Mouse (Mus musculus): ENCODE results near the gene Cep112.
"Not testable (repeated sequence)": the region's sequence is repeated elsewhere in the genome, so short reads cannot be mapped to it uniquely, and the experiment has no call there.

The Cep112 gene

DNA sequence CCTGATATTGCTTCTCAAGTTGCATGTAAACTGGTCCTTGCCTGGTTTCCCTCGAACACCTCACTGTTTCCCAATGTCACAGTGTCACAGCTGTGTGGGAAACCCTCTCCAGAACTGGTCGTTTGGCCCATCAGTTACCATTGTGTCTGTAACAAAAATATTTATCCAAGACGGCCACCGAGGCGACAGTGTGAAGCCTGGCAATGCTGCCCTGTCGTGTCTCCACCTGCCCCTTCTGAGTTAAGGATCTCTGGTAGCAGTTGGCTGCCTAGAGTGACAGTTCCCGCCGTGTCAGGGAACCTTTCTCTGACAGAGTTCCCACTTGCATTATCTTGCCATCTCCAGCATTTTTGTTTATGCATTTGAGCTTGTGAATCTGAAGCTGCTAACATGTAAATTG lies 440.8 kb downstream of the Cep112 start:
- intact Hi-C loops (cut with DNase I), result no loop called here

DNA sequence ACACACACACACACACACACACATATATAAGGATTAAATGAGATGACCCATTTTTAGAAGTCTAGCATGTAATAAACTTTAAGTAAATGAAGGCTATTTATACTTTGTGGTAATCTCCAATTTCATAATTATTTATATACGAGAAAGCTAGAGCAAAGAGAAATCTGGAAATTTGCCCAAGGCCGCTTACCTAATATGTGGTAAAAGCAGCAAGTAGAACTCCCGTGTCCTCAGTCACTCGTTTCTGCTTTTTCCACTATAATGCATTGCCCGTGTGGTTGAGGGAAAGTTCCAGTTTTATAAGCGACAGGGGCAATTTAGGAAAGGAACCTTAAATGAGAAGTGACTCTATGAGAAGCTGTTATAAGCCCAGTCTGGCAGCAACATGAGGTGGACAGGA lies 442.5 kb downstream of the Cep112 start:
- intact Hi-C loops (cut with DNase I), result no loop called here

DNA sequence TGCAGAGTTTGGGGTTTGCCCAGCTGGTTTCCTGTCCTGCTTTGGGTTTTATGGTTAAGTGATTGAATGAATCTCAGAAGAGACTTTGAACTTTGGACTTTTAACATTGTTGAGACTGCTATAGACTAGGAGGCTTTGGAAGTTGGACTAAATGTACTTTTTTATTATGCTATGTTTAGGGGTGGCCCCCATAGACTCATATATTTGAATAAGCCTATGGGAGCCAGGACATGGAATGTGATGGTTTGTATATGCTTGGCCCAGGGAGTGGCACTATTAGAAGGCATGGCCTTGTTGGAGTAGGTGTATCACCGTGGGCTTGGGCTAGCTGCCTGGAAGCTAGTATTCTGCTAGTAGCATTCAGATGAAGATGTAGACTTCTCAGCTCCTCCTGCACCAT lies 446.3 kb downstream of the Cep112 start:
- intact Hi-C loops (cut with DNase I), result not testable (repeated sequence)

DNA sequence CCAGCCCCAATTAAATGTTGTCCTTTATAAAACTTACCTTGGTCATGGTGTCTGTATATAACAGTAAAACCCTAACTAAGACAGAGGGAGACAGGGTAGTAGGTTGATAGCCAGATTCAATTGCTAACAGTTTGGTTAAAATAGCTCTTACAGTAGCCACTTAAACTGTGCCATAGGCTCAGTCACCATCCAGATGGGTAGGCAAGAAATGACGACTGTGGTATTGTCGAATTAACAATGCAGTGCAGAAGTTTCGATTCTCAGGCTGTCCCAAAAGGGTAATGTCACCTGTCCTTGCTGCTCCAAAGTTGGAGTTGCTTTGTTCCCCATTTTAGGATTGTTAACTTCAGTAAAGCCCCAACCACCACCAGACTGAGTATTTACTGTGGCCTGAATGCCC lies 446.8 kb downstream of the Cep112 start:
- intact Hi-C loops (cut with DNase I), result no loop called here

DNA sequence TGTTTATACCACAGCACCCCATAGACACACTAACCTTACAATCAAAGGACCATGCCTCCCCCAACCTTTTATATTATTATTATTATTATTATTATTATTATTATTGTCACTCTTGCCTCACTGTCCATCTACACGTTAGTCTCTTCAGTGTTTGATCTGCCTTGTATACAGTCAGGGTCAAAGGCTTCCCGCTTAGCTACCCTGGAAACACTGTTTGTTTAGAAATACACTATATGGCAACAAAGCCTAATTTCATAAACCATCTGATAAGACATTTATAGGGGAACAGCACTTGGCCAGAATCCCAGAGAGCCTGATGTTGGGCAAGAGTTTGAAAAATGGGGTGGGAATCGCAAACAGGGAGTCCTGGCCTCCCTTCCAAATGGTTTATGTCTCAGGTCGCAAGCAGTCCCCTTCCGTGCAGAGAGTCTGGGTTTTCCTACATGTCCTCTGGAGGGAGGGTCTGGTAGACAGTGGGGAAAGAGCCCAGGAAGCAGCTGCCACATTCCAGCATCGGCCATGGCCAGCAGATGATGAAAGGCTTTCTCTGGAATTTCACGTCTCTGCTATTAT lies 451.7 kb downstream of the Cep112 start:
- intact Hi-C loops (cut with DNase I), result no loop called here

DNA sequence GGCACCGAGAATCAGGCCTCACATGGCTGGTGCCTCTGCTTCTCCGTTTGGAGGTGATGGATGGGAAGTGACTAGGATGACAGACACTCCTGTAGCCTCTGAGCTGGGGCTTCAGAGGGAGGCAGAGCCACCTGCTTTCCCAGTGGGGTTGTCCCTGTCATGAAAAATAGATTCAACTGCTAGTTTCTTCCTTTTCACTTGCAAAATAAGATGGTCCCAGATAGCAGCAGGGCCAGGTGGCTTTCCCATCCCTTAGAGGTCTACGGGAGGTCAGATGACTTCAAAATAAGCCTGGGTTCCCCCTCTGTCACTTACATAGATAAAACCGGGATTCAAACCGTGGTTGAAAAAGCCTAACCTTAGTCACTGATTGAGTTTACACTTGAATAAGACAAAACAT lies 452.5 kb downstream of the Cep112 start:
- intact Hi-C loops (cut with DNase I), result no loop called here

DNA sequence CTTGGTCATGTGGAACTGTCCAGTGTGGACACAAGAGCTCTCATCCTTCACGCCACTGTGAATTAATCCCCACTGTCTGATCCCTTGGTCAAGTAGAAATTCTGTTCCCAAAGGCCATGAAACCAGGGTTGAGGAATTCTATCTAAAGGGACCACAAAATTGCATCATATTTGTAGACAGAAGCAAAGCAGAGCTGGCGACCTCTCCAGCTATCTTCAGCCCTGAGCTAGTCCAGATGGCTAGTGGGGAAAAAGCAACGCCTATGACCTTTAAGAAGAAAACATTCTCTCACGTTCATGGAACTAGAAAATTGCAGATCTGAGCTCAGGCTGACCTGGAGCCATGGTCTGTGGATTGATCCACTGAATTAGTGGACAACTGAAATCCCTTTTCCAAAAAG lies 455.6 kb downstream of the Cep112 start:
- intact Hi-C loops (cut with DNase I), result no loop called here

DNA sequence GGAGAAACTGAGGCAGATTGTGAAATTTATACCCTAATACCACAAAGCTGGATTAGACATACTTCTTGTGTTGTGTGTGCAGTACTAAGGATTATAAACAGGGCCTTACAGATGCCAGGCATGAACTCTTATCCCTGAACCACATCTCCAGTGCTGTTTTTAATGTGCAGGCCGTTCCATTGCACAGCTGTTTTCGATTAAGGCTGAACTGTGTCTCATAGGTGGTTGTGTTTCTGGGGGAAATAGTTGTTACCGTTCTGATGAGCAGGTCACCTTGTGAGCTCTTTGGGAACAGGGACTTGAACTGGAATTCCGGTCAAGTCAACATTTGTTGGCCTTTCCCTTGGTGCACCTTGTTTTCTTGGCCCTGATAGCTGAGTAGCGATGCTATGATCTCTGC lies 456.7 kb downstream of the Cep112 start:
- intact Hi-C loops (cut with DNase I), result no loop called here

DNA sequence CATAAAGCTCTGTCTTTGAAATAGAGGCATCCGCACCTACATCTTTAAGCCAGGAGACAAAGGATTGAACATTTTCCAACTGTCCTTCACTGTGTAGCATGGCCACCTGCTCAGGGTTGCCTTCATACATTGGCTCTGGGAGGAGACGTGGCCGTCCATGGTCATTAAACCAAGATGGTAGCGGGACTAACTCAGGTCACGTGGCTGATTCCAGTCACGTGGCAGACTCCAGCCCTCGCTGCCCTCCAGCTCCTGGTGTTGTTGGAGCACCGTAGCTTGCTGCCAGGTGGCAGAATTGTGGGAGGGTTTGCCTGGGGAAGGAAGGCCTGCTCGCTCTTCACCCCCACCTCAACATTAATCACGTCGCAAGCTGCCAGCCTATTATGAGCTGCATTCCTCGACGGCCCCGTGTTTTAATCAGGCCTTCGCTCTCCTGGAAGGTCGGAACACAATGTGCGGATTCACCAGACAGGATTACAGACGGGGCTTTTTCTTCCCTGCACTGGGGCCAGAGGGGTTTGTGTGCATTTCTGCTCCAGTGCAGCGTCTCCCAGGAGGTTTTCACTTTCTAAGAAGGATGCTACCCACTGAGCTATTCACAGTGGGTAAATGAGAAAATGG lies 460.4 kb downstream of the Cep112 start:
- intact Hi-C loops (cut with DNase I), result no loop called here

DNA sequence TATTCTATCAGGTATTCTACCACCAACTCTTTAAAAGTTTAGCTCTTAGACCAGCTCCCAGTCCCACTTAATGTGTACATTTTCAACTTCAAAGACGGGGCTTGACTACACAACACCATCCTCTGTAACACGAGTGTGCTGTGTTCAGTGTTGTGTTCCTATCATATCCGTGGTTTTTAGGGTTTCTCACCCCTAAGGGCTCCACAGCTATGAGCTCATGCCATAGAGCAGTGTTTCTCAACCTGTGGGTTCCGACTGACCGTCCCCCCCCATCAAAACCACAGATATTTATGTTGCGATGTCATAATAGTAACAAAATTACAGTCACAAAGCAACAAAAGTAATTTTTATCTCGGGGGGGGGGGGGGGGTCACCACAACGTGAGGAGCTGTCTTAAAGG lies 461.1 kb downstream of the Cep112 start:
- intact Hi-C loops (cut with DNase I), result no loop called here

DNA sequence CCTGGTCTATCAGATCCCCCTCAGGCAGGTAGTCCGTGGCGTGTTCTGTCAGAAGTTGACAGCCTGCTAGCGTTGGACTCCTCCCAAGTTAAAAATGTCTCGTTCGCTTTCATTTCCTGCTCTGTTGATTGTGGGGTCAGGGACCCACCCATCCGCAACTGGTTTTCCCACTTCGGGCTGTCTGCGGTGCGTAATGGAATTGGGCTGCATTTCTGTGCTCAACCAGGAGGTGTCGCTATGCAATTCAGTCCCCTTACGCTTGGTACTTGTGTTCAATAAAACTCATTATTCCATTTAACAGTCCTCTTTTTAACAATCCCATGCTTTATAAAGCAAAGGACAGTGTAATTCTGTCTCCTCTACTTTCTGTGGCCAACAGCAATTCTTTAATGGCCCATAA lies 464.1 kb downstream of the Cep112 start:
- intact Hi-C loops (cut with DNase I), result no loop called here

DNA sequence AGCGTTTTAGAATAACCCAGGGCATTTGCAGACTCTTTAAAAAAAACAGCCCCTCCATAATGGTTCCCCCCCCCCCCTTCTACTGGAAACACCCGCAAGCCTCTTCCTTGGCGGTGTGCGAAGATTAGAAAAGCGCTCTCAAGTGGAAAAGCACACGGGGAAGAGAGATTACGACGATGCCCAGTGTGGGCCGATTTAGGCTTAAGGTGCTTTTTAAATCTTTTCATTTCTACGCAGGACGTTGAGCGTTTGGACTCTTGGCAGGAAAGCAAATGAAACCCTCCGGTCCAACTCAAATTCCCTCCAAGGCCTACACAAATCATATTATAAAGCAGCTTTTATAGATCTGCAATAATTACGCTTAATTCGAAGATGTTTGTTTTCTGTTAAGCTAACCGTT lies 465.6 kb downstream of the Cep112 start:
- intact Hi-C loops (cut with DNase I), result no loop called here

DNA sequence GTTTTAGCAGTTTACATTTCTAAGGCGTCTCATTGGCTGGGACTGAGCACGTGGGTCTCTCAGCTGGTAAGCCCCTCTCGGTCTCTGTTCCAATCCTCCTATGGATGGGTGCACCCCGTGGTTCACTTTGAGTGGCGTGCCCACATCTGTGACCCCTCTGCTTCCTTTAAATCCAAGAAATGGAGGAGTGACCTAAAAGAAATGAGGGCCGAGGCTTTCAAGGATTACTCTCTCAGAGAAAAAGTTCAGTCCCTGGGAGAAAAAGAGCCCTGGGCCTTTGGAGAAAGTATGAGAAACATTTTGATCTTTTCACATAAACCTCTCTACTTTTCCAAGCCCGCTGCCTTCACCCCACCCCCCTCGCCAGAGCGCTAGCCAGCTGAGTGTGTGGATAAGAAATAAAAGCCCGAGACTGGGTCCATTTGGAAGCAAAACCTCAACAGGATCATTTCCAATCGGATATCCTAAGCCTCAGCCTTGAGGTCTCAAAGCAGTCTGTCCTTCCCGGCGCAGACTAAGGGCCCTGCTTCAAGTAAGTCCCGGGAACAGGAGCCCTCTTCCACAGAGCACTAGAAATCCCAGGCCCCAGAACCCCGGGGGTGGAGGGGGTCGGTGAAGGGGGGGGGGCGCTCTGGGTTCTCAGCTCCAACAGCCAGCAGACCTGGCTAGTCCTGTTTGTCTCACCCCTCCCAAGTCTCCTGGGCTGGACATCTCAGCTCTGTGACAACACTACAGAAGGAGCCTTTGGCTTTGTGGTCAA lies 466.3 kb downstream of the Cep112 start:
- intact Hi-C loops (cut with DNase I), result no loop called here

DNA sequence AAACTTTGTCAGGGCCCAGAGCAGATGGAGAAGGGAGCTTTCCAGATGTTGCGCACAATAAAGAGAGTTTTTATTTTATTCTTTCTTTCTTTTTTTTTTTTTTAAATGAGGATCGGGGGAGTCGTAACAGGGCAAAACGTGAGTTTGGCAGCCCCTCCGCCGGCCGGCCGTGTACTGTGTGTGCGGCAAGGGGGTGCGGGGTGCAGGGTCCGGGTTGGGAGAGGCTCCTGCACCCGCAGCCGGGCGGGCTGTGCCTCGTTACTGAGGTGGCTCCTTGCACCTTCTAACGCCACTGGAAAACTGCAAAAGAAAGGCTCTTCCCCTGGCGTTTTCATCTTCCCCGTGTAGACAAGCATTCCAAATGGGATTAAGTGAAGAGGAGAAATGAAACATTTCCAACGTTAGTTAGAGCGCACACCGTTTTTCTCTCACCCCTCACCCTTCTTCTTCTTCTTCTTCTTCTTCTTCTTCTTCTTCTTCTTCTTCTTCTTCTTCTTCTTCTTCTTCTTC lies 466.9 kb downstream of the Cep112 start:
- intact Hi-C loops (cut with DNase I), result no loop called here

DNA sequence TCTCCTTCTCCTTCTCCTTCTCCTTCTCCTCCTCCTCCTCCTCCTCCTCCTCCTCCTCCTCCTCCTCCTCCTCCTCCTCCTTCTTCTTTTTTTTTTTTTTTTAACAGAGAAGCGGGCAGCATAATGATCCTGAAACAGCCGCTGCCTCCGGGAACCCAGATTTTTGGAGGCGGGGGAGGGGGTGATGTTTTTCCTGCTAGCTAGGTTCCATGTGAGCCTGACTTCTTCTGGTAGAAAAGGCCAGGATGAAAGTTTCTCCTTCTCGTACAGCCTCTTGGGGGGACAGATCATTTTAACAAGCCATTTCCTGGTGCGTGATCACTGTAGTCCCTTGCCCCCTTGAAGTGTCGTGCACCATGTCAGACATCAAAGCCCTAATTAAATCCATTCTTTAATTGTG lies 467.4 kb downstream of the Cep112 start:
- intact Hi-C loops (cut with DNase I), result no loop called here

DNA sequence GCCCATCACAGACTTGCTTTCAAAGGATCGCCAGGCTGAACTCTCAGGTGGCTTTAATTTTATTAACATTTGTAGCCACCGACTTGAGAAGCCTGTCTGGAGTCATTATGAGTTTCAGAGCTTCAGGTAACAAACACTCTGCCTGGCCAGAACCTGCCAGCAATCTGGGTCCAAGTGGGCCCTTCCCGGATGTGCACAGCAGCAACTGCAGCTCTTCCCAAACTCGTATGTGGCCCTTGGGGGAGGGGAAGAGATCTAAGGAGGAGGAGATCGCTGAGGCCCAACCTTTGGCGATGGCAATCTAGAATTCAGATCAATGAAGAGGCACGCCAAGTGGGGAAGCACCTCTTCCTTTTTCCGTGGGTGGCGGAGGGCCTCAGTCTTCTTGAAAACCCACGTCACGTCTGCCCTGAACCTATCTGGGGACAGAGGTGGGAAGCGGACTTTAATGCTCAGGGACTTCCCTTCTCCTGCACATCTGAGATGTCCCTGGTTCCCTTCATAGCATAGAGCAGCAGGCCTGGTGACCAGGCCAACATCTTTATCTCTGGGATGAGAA lies 468.3 kb downstream of the Cep112 start:
- intact Hi-C loops (cut with DNase I), result no loop called here

DNA sequence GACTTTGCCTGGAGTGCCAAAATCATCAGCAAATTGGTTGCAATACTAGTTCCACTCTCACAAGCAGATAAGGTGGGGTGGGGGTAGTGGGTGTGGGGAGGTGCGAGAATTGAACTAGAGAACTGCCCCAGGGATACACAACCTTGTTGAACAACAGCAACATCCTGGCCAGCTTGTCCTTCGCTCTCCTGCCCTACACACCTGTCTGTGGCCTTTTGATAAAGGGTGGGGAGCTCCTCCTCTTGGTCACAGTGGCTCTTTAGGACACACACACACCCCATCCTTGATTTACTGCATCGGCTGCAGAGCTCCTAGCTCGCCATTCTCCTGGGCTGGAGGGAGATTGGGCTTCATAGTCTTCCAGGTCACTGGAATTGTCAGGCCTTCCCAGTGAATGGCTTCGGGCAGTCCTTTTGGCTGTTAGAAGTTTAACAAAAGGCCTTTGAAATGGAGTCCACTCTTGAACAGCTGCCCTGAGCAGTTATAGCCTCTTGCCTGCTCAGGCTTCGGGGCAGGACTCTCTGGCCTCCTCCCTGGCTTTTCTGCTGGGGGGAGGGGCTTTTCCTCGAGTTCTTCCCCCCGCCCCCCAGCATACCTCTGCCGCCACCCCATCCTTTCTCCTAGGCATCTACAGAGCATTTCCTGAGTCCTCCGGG lies 469.0 kb downstream of the Cep112 start:
- intact Hi-C loops (cut with DNase I), result no loop called here

DNA sequence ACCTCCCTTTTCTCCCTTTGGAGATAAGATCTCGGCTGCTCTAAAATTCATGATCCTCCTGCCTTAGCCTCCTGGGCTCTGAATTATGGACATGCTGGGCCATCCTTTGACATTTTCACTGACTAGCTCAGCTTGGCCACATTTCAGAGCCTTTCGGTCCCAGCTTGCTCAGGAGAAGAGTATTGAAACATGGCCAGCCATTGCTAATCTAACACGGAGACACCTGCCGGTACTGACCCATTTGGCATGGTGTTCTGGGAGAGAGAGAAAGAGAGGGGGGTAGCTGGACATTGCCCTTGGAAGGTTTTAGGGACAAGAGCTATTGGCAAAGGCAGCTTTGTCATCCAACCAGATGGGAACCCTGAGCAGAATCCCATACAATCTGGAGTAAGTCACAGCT lies 472.0 kb downstream of the Cep112 start:
- intact Hi-C loops (cut with DNase I), result no loop called here

DNA sequence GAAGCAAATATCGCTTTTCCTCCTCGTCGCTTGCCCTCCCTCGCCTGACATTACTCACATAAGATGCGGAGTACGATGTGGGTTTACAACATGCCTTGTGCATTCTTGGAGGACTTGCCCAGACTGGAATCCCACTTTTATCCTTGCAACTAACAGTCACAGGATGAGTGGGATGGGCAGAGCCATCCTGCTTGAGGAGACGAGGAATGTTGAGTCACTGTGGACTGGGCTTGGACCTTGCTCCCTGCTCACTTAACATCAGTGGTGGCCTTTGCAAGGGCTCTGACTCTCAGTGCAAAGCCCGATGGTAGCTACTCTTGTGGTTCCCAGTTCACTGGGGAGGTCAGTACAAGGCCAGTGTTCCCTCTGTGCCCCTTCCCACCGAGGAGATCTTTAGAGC lies 473.1 kb downstream of the Cep112 start:
- intact Hi-C loops (cut with DNase I), result no loop called here

DNA sequence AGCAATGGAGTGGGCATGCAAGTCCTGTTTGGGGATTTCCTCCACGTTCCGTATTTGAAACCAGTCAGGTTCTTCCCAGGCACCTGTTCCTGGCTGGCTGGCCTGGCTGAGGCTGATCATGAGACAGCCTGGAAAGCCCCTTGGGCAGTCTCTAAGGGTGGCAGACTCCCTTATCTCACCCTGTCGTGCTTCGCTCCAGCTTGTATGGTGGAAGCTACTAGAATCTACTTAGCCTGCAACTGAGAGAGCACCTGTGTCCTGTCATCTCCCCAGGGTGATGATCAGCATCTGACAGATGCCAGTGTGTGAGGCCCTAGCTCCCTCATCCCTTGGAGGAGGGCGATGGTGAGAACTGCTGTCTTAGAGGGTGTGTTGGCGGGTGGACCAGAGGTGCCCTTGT lies 473.5 kb downstream of the Cep112 start:
- intact Hi-C loops (cut with DNase I), result no loop called here

DNA sequence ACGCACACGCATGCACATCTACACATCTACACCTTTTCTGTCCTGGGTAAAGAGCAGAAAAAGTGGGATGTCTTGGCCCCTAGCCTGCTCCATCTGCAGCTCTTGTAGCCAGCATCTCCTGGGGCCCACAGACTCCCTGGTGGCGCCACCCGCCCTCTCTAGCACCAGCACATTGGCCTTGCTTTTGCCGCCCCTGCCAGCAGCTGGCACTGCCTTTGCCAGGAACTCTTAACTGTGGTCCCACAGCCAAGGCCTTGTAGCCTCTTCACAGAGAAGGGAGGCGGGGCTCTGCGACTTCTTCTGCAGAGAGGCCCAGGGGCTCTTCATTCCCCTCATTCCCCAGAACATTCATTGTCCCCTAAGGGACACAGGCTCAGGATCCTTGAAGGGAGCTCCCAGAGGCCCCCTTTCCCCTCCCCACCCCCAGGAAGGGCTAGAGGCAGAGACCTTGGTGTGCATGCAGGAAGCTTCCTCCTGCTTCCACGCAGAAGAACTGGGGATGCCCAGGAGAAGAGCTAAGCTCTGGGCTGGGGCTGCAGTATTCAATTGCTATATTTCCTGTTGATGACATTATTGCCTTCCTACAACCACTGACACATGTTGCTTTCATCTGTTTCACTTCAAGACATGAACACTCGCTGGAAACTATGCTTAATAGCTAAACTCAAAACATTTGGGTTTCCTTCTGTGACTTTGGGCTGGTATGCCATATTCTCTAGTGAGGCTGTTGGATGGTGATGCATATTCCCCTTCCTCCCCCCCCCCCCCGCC lies 475.9 kb downstream of the Cep112 start:
- intact Hi-C loops (cut with DNase I), result no loop called here

Data from adrenal gland (tissue).